Mouse (Mus musculus): ENCODE results near the gene Elovl6.

GRCm38 (mm10) chr3:129622705-129623104, 90.5 kb downstream of the Elovl6 start:
- TF ChIP-seq CTCF (IDR thresholded peaks at IDR 0.05; ENCODE audit: extremely low read depth, insufficient read depth, low read length) (no peak), POLR2A (IDR thresholded peaks at IDR 0.05; ENCODE audit: extremely low read depth, insufficient read depth, low read length) (no peak)

All from cortical plate, adult 2 months (tissue).